Mouse (Mus musculus): ENCODE data around the gene Chchd3. TPM values are rescaled to one million over a fixed set of nuclear protein-coding genes. Genes with fewer than 3 reads are reported as not detected.

Gene Chchd3
- total RNA-seq, 1 experiment, result 105 TPM

DNA sequence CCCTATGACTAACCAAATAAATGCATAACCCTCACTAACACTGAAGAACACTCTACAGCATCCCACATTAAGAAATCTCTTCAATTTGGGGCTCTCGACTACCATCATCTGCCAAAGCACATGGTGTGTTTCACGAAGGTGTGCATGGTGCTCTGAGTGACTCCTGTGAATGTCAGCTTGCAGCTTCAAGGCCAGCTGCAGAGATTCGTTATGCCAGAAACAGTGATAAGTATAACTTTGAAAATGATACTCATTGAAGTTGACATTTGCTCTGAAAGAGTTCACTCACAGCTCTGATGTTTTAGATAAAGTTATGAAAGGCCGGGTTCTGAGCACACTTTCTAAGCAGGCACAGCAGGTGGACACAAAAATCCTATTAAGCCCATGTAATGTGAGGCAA is 3.7 kb downstream of the Chchd3 start:
- H3K27ac ChIP-seq (ENCODE audit: insufficient read depth, low read depth, low read length, poor library complexity, severe bottlenecking), result no peak overlapping the region
- in situ Hi-C loops (cut with MboI; ENCODE audit: low sequenced_read_pairs in 2 of 2, unreplicated experiment in 2 of 2), result no loop called here

GRCm38 (mm10) chr6:33055663-33056062 is 4.4 kb downstream of the Chchd3 start:
- in situ Hi-C loops (cut with MboI; ENCODE audit: low sequenced_read_pairs in 2 of 2, unreplicated experiment in 2 of 2), result no loop called here
- no peak overlapping the region for H3K9ac ChIP-seq (ENCODE audit: insufficient read depth, low read depth, low read length, poor library complexity, severe bottlenecking)
- H3K4me1 ChIP-seq (ENCODE audit: control insufficient read depth in 2 of 2, insufficient read depth in 2 of 2, low read length in 2 of 2, poor library complexity in 1 of 2), result no peaks in the 10 kb centered on the region; a peak in 1 of 4 replicates

More for the DNA sequence above, 3.7 kb downstream of the Chchd3 start:
- Histone ChIP-seq H3K4me3 (ENCODE audit: insufficient read depth in 1 of 2, low read depth in 1 of 2, low read length in 2 of 2, poor library complexity in 1 of 2, severe bottlenecking in 1 of 2) (no peak overlapping the region), H3K4me1 (ENCODE audit: control insufficient read depth in 2 of 2, insufficient read depth in 2 of 2, low read length in 2 of 2, poor library complexity in 1 of 2) (no peaks in the 10 kb centered on the region; a peak in 1 of 4 replicates), H3K9me3 (ENCODE audit: control insufficient read depth, insufficient read depth, low read depth, low read length) (no peaks in the 10 kb centered on the region), H3K9ac (ENCODE audit: insufficient read depth, low read depth, low read length, poor library complexity, severe bottlenecking) (no peak overlapping the region), H3K36me3 (ENCODE audit: control insufficient read depth, insufficient read depth, low read length, poor library complexity, severe bottlenecking) (peaks cover 9% of the 10 kb centered on the region)
- no peak for DNase-seq (ENCODE audit: low read depth, low spot score)
- no peak for TF ChIP-seq ZC3H11A (IDR thresholded peaks at IDR 0.05; ENCODE audit: borderline replicate concordance, low read depth, low read length)
- TF ChIP-seq ZNF384 (IDR thresholded peaks at IDR 0.05; ENCODE audit: low read depth, low read length), result no peak
- no peak for TF ChIP-seq CHD2 (IDR thresholded peaks at IDR 0.05; ENCODE audit: low read depth, low read length)
- no peak for TF ChIP-seq MAFK (IDR thresholded peaks at IDR 0.05; ENCODE audit: insufficient read depth, low read depth, low read length)
- TF ChIP-seq HCFC1 (IDR thresholded peaks at IDR 0.05; ENCODE audit: borderline replicate concordance, insufficient read depth, low read length), result no peak

DNA sequence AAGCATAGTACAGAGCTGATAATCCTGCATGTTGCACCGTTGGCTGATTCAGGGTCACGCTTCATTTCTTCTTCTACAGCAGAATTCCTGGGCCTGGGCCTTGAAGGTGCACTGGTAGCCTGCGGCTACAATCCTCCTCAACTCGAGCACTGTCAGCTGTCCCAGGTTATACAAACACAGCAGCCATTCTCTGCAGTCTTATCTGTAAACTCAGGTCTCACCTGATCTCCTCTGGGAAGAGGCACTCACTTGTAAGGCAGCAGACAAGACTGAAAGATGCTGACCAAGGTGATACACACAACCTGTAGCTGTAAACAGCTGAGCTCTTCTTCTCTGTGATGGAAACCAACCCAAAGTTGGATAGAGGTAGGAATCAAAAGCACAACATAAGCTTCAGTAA is 5.1 kb downstream of the Chchd3 start:
- Histone ChIP-seq H3K9ac (ENCODE audit: insufficient read depth, low read depth, low read length, poor library complexity, severe bottlenecking) (no peak overlapping the region), H3K9me3 (ENCODE audit: control insufficient read depth, insufficient read depth, low read depth, low read length) (no peaks in the 10 kb centered on the region), H3K36me3 (ENCODE audit: control insufficient read depth, insufficient read depth, low read length, poor library complexity, severe bottlenecking) (peaks cover 9% of the 10 kb centered on the region), H3K4me3 (ENCODE audit: insufficient read depth in 1 of 2, low read depth in 1 of 2, low read length in 2 of 2, poor library complexity in 1 of 2, severe bottlenecking in 1 of 2) (no peak overlapping the region), H3K27ac (ENCODE audit: insufficient read depth, low read depth, low read length, poor library complexity, severe bottlenecking) (no peak overlapping the region), H3K4me1 (ENCODE audit: control insufficient read depth in 2 of 2, insufficient read depth in 2 of 2, low read length in 2 of 2, poor library complexity in 1 of 2) (no peaks in the 10 kb centered on the region; a peak in 1 of 4 replicates)
- TF ChIP-seq ZC3H11A (IDR thresholded peaks at IDR 0.05; ENCODE audit: borderline replicate concordance, low read depth, low read length) (no peak), CHD2 (IDR thresholded peaks at IDR 0.05; ENCODE audit: low read depth, low read length) (no peak), HCFC1 (IDR thresholded peaks at IDR 0.05; ENCODE audit: borderline replicate concordance, insufficient read depth, low read length) (no peak), ZNF384 (IDR thresholded peaks at IDR 0.05; ENCODE audit: low read depth, low read length) (no peak)
- in situ Hi-C loops (cut with MboI; ENCODE audit: low sequenced_read_pairs in 2 of 2, unreplicated experiment in 2 of 2), result no loop called here
- DNase-seq (ENCODE audit: low read depth, low spot score), result no peak

More at GRCm38 (mm10) chr6:33055663-33056062, 4.4 kb downstream of the Chchd3 start:
- DNase-seq (ENCODE audit: low read depth, low spot score), result no peak
- H3K4me3 ChIP-seq (ENCODE audit: insufficient read depth in 1 of 2, low read depth in 1 of 2, low read length in 2 of 2, poor library complexity in 1 of 2, severe bottlenecking in 1 of 2), result no peak overlapping the region
- H3K9me3 ChIP-seq (ENCODE audit: control insufficient read depth, insufficient read depth, low read depth, low read length), result no peaks in the 10 kb centered on the region
- TF ChIP-seq ZC3H11A (IDR thresholded peaks at IDR 0.05; ENCODE audit: borderline replicate concordance, low read depth, low read length) (no peak), ZNF384 (IDR thresholded peaks at IDR 0.05; ENCODE audit: low read depth, low read length) (no peak), MAFK (IDR thresholded peaks at IDR 0.05; ENCODE audit: insufficient read depth, low read depth, low read length) (no peak), CHD2 (IDR thresholded peaks at IDR 0.05; ENCODE audit: low read depth, low read length) (no peak), HCFC1 (IDR thresholded peaks at IDR 0.05; ENCODE audit: borderline replicate concordance, insufficient read depth, low read length) (no peak)
- H3K27ac ChIP-seq (ENCODE audit: insufficient read depth, low read depth, low read length, poor library complexity, severe bottlenecking), result no peak overlapping the region
- H3K36me3 ChIP-seq (ENCODE audit: control insufficient read depth, insufficient read depth, low read length, poor library complexity, severe bottlenecking), result peaks cover 9% of the 10 kb centered on the region

DNA sequence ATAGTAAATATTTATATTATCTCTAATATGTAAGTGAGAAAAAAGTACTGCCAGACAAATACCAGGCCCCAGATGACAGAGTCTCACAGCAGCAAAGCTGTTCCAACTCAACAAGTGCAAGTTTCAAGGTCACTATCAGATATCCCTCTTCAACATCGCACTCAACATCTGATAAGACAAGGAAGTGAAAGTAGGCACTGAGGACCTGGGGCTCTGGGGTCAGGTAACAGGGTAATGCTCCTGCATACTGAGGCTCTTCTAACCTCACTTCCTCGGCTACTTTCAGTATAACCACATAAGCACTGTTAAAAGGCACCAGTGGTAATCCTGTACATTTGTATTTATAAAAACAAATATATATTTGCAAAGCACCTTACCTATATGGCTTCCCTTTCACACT is 8.4 kb downstream of the Chchd3 start:
- DNase-seq (ENCODE audit: low read depth, low spot score), result no peak
- in situ Hi-C loops (cut with MboI; ENCODE audit: low sequenced_read_pairs in 2 of 2, unreplicated experiment in 2 of 2), result no loop called here

More for the DNA sequence above, 8.4 kb downstream of the Chchd3 start:
- Histone ChIP-seq H3K36me3 (ENCODE audit: control insufficient read depth, insufficient read depth, low read length, poor library complexity, severe bottlenecking) (peaks cover 17% of the 10 kb centered on the region), H3K4me1 (ENCODE audit: control insufficient read depth in 2 of 2, insufficient read depth in 2 of 2, low read length in 2 of 2, poor library complexity in 1 of 2) (no peaks in the 10 kb centered on the region), H3K9me3 (ENCODE audit: control insufficient read depth, insufficient read depth, low read depth, low read length) (no peaks in the 10 kb centered on the region), H3K27ac (ENCODE audit: insufficient read depth, low read depth, low read length, poor library complexity, severe bottlenecking) (no peak overlapping the region), H3K9ac (ENCODE audit: insufficient read depth, low read depth, low read length, poor library complexity, severe bottlenecking) (no peak overlapping the region), H3K4me3 (ENCODE audit: insufficient read depth in 1 of 2, low read depth in 1 of 2, low read length in 2 of 2, poor library complexity in 1 of 2, severe bottlenecking in 1 of 2) (no peak overlapping the region)
- TF ChIP-seq MAFK (IDR thresholded peaks at IDR 0.05; ENCODE audit: insufficient read depth, low read depth, low read length), result no peak
- no peak for TF ChIP-seq ZC3H11A (IDR thresholded peaks at IDR 0.05; ENCODE audit: borderline replicate concordance, low read depth, low read length)
- TF ChIP-seq HCFC1 (IDR thresholded peaks at IDR 0.05; ENCODE audit: borderline replicate concordance, insufficient read depth, low read length), result no peak
- TF ChIP-seq CHD2 (IDR thresholded peaks at IDR 0.05; ENCODE audit: low read depth, low read length), result no peak
- no peak for TF ChIP-seq ZNF384 (IDR thresholded peaks at IDR 0.05; ENCODE audit: low read depth, low read length)
